Mouse (Mus musculus): ENCODE measurements around the gene Dnal4. TPM values are rescaled to one million over a fixed set of nuclear protein-coding genes. Genes with fewer than 3 reads are reported as not detected.

The Dnal4 gene
- polyA plus RNA-seq, 1 experiment from 2014 or later, result 37.1 TPM

GRCm38 (mm10) chr15:79745883-79746282 lies 31.8 kb downstream of the Dnal4 start:
- Histone ChIP-seq H3K9me3 (replicated peaks) (no peaks in the 10 kb centered on the region), H3K9ac (no peak overlapping the region), H3K4me3 (no peak overlapping the region), H3K4me2 (no peak overlapping the region), H3K4me1 (replicated peaks) (peaks cover 11% of the 10 kb centered on the region), H3K36me3 (0 out of 2 replicates have a peak, but pooled peaks cover 6% of the 10 kb centered on the region), H3K27me3 (replicated peaks) (no peaks in the 10 kb centered on the region), H3K27ac (ENCODE audit: poor library complexity, severe bottlenecking) (no peak overlapping the region)
- 88% methylated on average over 5 of the region's 5 CpGs for WGBS
- no peak for ATAC-seq (ENCODE audit: insufficient number of reproducible peaks, low FRiP score)

DNA sequence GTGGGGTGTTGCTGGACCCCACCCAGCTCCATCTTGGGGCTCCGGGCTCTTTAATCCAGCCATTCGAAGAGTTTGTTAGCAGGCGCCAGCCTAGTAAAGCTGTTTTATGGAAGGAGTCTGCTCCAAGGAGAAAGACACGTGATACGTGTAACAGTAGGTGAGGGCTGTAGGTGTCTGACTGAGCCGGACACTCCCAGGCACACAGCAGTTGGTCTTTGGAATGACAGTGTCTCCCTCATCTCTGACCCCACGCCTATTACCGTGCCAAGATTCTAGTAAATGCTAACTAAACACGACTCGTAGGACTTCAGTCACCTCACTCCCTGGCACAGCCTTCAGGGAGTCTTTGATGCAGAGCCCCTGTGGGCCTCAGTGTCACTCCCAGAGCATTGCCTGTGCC lies 32.3 kb downstream of the Dnal4 start:
- Histone ChIP-seq H3K9me3 (replicated peaks) (no peaks in the 10 kb centered on the region), H3K36me3 (peaks cover 9% of the 10 kb centered on the region; the same call in 1 of the 2 replicates), H3K27ac (ENCODE audit: poor library complexity, severe bottlenecking) (no peak overlapping the region), H3K4me1 (replicated peaks) (peaks cover 16% of the 10 kb centered on the region), H3K4me3 (no peak overlapping the region), H3K4me2 (no peak overlapping the region), H3K27me3 (replicated peaks) (no peaks in the 10 kb centered on the region), H3K9ac (no peak overlapping the region; the same call in 1 of the 2 replicates)
- no peak for ATAC-seq (ENCODE audit: insufficient number of reproducible peaks, low FRiP score)
- WGBS, result 80% methylated on average over 10 of the region's 10 CpGs

DNA sequence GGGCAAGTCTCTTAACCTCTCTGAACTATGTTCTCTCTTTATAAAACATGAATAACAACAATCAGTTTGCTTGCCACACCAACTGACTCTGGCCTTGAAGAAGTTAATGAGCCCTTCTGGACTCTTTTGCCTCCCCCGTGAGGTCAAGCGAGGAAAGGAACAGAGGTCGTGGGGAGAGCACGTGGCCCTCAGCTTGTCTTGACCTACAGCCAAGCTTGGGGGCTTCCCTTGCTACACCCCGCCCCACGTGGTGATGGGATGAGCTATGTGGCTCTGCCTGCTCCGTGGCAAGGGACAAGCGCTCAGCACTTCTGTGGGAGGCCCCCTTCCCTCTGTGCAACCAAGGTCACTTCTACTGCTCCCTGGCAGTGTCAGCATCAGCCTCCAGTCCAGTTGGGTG lies 32.9 kb downstream of the Dnal4 start:
- WGBS, result 67% methylated on average over 8 of the region's 8 CpGs
- H3K9ac ChIP-seq, result no peak overlapping the region
- no peak overlapping the region for H3K27ac ChIP-seq (ENCODE audit: poor library complexity, severe bottlenecking)
- no peaks in the 10 kb centered on the region for H3K27me3 ChIP-seq (replicated peaks)
- no peak overlapping the region for H3K4me2 ChIP-seq
- H3K4me3 ChIP-seq, result no peak overlapping the region
- no peak for ATAC-seq (ENCODE audit: insufficient number of reproducible peaks, low FRiP score)
- H3K36me3 ChIP-seq, result peaks cover 9% of the 10 kb centered on the region; the same call in 1 of the 2 replicates
- H3K9me3 ChIP-seq (replicated peaks), result no peaks in the 10 kb centered on the region
- peaks cover 22% of the 10 kb centered on the region for H3K4me1 ChIP-seq (replicated peaks)

DNA sequence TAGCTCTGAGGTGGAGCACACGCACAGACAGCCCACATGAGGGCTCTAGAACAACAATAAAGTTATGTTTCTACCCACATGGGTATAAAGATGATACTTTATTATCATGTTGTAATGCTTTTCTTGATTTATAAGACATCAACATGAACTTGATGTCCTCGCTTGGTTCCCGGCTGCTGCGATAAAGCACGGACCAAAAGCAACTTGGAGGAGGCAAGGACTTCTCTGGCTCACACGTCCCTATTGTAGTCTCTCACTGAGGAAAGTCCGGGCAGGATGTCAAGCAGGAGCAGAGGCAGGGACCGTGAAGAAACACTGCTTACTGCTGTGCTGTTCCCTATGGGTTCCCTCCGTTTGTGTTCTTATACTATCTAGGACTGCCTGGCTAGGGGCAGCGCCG lies 33.6 kb downstream of the Dnal4 start:
- H3K9me3 ChIP-seq (replicated peaks), result no peaks in the 10 kb centered on the region

DNA sequence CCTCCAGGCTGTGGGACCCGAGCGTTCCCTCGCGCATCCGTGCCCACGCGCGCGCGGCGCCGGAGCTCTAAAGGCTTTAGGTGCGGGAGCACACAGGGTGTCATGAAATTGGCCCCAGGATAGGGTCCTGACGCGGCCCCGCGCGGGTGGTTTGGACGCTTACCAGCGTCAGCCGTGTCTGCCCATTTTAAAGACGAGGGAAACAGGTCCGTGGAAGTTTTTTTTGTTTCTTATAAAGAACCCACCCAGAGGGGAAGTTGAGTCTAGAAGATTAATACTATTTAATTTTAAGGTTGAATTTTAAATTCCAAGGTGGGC lies 35.0 kb downstream of the Dnal4 start:
- Histone ChIP-seq H3K36me3 (peaks cover 29% of the 10 kb centered on the region), H3K4me1 (replicated peaks) (peaks cover 29% of the 10 kb centered on the region), H3K4me2 (peak overlapping the region; percentile 90), H3K27me3 (replicated peaks) (no peaks in the 10 kb centered on the region), H3K9ac (peak overlapping the region; percentile 98), H3K27ac (ENCODE audit: poor library complexity, severe bottlenecking) (no peak overlapping the region), H3K9me3 (replicated peaks) (no peaks in the 10 kb centered on the region), H3K4me3 (peak overlapping the region; percentile 98)
- WGBS, result under 1% methylated on average over 23 of the region's 23 CpGs
- no peak for ATAC-seq (ENCODE audit: insufficient number of reproducible peaks, low FRiP score)

More for the DNA sequence above, 33.6 kb downstream of the Dnal4 start:
- ATAC-seq (ENCODE audit: insufficient number of reproducible peaks, low FRiP score), result no peak
- Histone ChIP-seq H3K27me3 (replicated peaks) (no peaks in the 10 kb centered on the region), H3K4me3 (no peak overlapping the region), H3K36me3 (peaks cover 15% of the 10 kb centered on the region), H3K4me2 (no peak overlapping the region), H3K27ac (ENCODE audit: poor library complexity, severe bottlenecking) (no peak overlapping the region), H3K9ac (no peak overlapping the region), H3K4me1 (replicated peaks) (peaks cover 29% of the 10 kb centered on the region)
- WGBS, result 93% methylated on average over 11 of the region's 11 CpGs

- Histone ChIP-seq H3K9ac (peak within 1 kb of the TSS; percentile 98), H3K4me3 (peak within 1 kb of the TSS; percentile 98), H3K27ac (ENCODE audit: poor library complexity, severe bottlenecking) (peak within 1 kb of the TSS; percentile 85), H3K9me3 (replicated peaks) (no peaks in the 10 kb centered on the region), H3K4me2 (peak within 1 kb of the TSS; percentile 90), H3K4me1 (replicated peaks) (peaks cover 29% of the 10 kb centered on the region), H3K36me3 (peaks cover 34% of the 10 kb centered on the region), H3K27me3 (replicated peaks) (no peaks in the 10 kb centered on the region)
- peak; percentile 93 for ATAC-seq (ENCODE audit: insufficient number of reproducible peaks, low FRiP score)
- WGBS, result under 1% methylated on average over 93 of the region's 93 CpGs
Measured at GRCm38 (mm10) chr15:79741921-79742705, 35.5 kb downstream of the Dnal4 start, which contains the start of gene Sun2. Gene Sun2 (minus strand): TSS chr15:79742536.

GRCm38 (mm10) chr15:79741173-79741858 lies 36.3 kb downstream of the Dnal4 start:
- ATAC-seq (ENCODE audit: insufficient number of reproducible peaks, low FRiP score), result no peak
- peaks cover 29% of the 10 kb centered on the region for H3K4me1 ChIP-seq (replicated peaks)
- H3K4me2 ChIP-seq, result peak overlapping the region; percentile 90
- peak overlapping the region; percentile 98 for H3K9ac ChIP-seq
- WGBS, result 15% methylated on average over 14 of the region's 14 CpGs
- H3K4me3 ChIP-seq, result peak overlapping the region; percentile 98
- no peaks in the 10 kb centered on the region for H3K27me3 ChIP-seq (replicated peaks)
- no peaks in the 10 kb centered on the region for H3K9me3 ChIP-seq (replicated peaks)
- peaks cover 42% of the 10 kb centered on the region for H3K36me3 ChIP-seq
- H3K27ac ChIP-seq (ENCODE audit: poor library complexity, severe bottlenecking), result peak overlapping the region; percentile 85

DNA sequence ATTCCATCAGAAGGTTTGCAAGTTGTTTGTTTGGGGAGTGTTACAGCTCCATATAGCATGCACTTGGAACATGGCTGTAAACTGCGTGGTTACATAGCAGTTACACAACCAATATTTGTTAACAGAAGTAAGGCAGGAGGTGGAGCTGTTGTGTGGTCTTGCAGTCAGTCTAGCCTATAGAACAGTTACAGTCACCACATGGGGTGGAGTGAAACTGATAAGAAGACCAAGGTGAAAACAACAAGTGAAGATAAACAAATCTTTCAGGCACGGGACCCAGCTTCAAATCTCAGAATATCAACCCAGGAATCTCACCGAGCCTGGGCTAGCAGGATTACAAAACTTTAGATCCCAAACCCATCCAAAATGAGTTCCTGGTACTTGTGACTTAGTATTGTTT lies 36.9 kb downstream of the Dnal4 start:
- H3K9me3 ChIP-seq (replicated peaks), result no peaks in the 10 kb centered on the region
- ATAC-seq (ENCODE audit: insufficient number of reproducible peaks, low FRiP score), result no peak
- WGBS, result 49% methylated on average over 3 of the region's 3 CpGs
- H3K27me3 ChIP-seq (replicated peaks), result no peaks in the 10 kb centered on the region
- H3K4me1 ChIP-seq (replicated peaks), result peaks cover 33% of the 10 kb centered on the region
- peak overlapping the region; percentile 90 for H3K4me2 ChIP-seq
- no peak overlapping the region for H3K27ac ChIP-seq (ENCODE audit: poor library complexity, severe bottlenecking)
- H3K36me3 ChIP-seq, result peaks cover 47% of the 10 kb centered on the region
- no peak overlapping the region; the same call in 1 of the 2 replicates for H3K9ac ChIP-seq
- peak overlapping the region; percentile 98 for H3K4me3 ChIP-seq

DNA sequence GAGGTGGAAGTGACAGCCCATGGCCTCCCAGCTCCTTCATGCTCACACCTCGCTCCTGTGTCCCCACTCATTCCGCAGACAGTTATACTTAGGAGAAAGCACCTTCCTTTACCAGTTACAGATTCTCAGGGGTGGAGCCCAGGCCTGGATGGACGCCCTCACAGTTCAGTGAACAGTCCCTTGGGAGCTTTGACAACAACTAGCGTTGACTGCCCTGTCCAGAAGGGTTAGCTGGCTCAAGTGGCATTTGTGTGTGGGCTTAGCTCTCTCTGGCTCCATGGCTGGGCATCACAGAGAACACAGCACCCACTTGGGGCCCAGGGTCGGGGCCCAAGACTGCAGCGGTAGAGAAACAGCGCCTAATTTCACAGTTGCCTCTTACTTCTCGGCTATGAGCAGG lies 43.3 kb downstream of the Dnal4 start:
- Histone ChIP-seq H3K4me3 (no peak overlapping the region), H3K4me2 (no peak overlapping the region), H3K9me3 (replicated peaks) (no peaks in the 10 kb centered on the region), H3K27me3 (replicated peaks) (no peaks in the 10 kb centered on the region), H3K9ac (no peak overlapping the region), H3K4me1 (replicated peaks) (peaks cover 21% of the 10 kb centered on the region), H3K36me3 (peaks cover 87% of the 10 kb centered on the region), H3K27ac (ENCODE audit: poor library complexity, severe bottlenecking) (peak overlapping the region; percentile 97)
- 79% methylated on average over 8 of the region's 8 CpGs for WGBS
- ATAC-seq (ENCODE audit: insufficient number of reproducible peaks, low FRiP score), result no peak

- Histone ChIP-seq H3K36me3 (peaks cover 87% of the 10 kb centered on the region), H3K4me2 (no peak overlapping the region), H3K9me3 (replicated peaks) (no peaks in the 10 kb centered on the region), H3K27me3 (replicated peaks) (no peaks in the 10 kb centered on the region), H3K9ac (no peak overlapping the region), H3K4me1 (replicated peaks) (peaks cover 18% of the 10 kb centered on the region), H3K4me3 (no peak overlapping the region), H3K27ac (ENCODE audit: poor library complexity, severe bottlenecking) (no peak overlapping the region)
- 70% methylated on average over 4 of the region's 4 CpGs for WGBS
- ATAC-seq (ENCODE audit: insufficient number of reproducible peaks, low FRiP score), result no peak
Measured at GRCm38 (mm10) chr15:79733640-79734039, 44.0 kb downstream of the Dnal4 start.

DNA sequence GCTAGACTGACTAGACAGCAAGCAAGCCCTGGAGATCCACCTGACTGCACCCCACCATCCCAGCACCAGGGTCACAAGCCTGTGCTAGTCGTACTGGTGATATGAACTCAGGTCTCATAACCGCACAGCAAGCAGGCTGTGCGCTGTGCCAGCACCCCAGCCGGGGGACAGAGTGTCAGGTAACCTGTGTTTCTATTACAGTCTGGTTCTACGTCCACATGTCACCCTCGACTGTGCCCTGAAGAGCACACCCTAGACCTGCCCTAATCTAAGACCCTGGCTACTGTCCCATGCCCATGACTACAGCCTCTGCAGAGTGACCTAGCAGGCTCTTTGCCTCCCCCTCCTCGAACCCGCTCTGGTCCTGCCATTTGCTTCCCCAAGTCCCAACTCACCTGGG lies 44.5 kb downstream of the Dnal4 start:
- Histone ChIP-seq H3K27ac (ENCODE audit: poor library complexity, severe bottlenecking) (no peak overlapping the region), H3K36me3 (peaks cover 87% of the 10 kb centered on the region), H3K4me3 (no peak overlapping the region), H3K4me1 (replicated peaks) (peaks cover 18% of the 10 kb centered on the region), H3K4me2 (no peak overlapping the region), H3K27me3 (replicated peaks) (no peaks in the 10 kb centered on the region), H3K9ac (no peak overlapping the region), H3K9me3 (replicated peaks) (no peaks in the 10 kb centered on the region)
- ATAC-seq (ENCODE audit: insufficient number of reproducible peaks, low FRiP score), result no peak
- WGBS, result 91% methylated on average over 8 of the region's 8 CpGs

Measured in heart, embryonic 12.5 days (tissue).